Comparison of ENCODE assay signal across 9 mouse cellular contexts in genomic region chr12:16222836-16223450, GRCm38 (mm10).
A peak's percentile ranks its signal among the peaks of the same experiment; 100 is the strongest.
DNase-seq lines count a peak whose midpoint lies in the region; ATAC-seq and TF ChIP-seq lines count a peak whose summit lies in the region.
"Had no signal": no experiment of that assay in that cellular context is flagged by ENCODE, and none has a peak within 500 bp of the region (broad histone marks: within the 10 kb centered on the region; RNA-seq: fewer than 3 reads in every experiment).

No protein-coding gene starts in this region.

- H3K9me3 ChIP-seq in forebrain, embryonic 13.5 days (replicated peaks) = no peaks in the 10 kb centered on the region
- no peaks in the 10 kb centered on the region for H3K9me3 ChIP-seq in forebrain, embryonic 12.5 days
- no peaks in the 10 kb centered on the region for H3K9me3 ChIP-seq in kidney, postnatal 0 days (replicated peaks; ENCODE audit: low read length)

- TF ChIP-seq CTCF in kidney, postnatal 0 days (IDR thresholded peaks at IDR 0.05; ENCODE audit: low read depth) = no peak

- no peak overlapping the region for H3K4me3 ChIP-seq in forebrain, embryonic 13.5 days
- no peak overlapping the region for H3K4me3 ChIP-seq in forebrain, embryonic 12.5 days (replicated peaks)
- no peak overlapping the region for H3K4me3 ChIP-seq in kidney, postnatal 0 days (replicated peaks; ENCODE audit: low read depth, low read length)

- no peak overlapping the region for H3K27ac ChIP-seq in forebrain, embryonic 13.5 days
- no peak overlapping the region for H3K27ac ChIP-seq in forebrain, embryonic 12.5 days
- no peak overlapping the region for H3K27ac ChIP-seq in kidney, postnatal 0 days

- H3K4me2 ChIP-seq in forebrain, embryonic 13.5 days = no peak overlapping the region
- H3K4me2 ChIP-seq in forebrain, embryonic 12.5 days = no peak overlapping the region
- H3K4me2 ChIP-seq in kidney, postnatal 0 days (ENCODE audit: low read length) = no peak overlapping the region

- no peaks in the 10 kb centered on the region for H3K36me3 ChIP-seq in forebrain, embryonic 13.5 days (ENCODE audit: poor library complexity, severe bottlenecking)
- H3K36me3 ChIP-seq in forebrain, embryonic 12.5 days (replicated peaks) = no peaks in the 10 kb centered on the region
- no peaks in the 10 kb centered on the region for H3K36me3 ChIP-seq in kidney, postnatal 0 days (ENCODE audit: insufficient read depth, low read length)

- H3K4me1 ChIP-seq in forebrain, embryonic 13.5 days = peaks cover 11% of the 10 kb centered on the region
- peaks cover 3% of the 10 kb centered on the region; the same call in 1 of the 2 replicates for H3K4me1 ChIP-seq in forebrain, embryonic 12.5 days
- H3K4me1 ChIP-seq in kidney, postnatal 0 days (replicated peaks; ENCODE audit: insufficient read depth, low read length) = no peaks in the 10 kb centered on the region

- no peak overlapping the region for H3K9ac ChIP-seq in forebrain, embryonic 13.5 days
- no peak overlapping the region for H3K9ac ChIP-seq in forebrain, embryonic 12.5 days
- H3K9ac ChIP-seq in kidney, postnatal 0 days (ENCODE audit: low read depth, low read length) = no peak overlapping the region

- no peaks in the 10 kb centered on the region for H3K27me3 ChIP-seq in forebrain, embryonic 13.5 days
- H3K27me3 ChIP-seq in forebrain, embryonic 12.5 days = no peaks in the 10 kb centered on the region
- no peaks in the 10 kb centered on the region for H3K27me3 ChIP-seq in kidney, postnatal 0 days (ENCODE audit: insufficient read depth, low read length)

- WGBS in forebrain, embryonic 13.5 days = 31% methylated on average over 9 of the region's 9 CpGs
- 51% methylated on average over 9 of the region's 9 CpGs for WGBS in forebrain, embryonic 12.5 days
- 75% methylated on average over 9 of the region's 9 CpGs for WGBS in kidney, postnatal 0 days

- ATAC-seq in forebrain, embryonic 13.5 days = peak; percentile 87
- no peak for ATAC-seq in forebrain, embryonic 12.5 days (ENCODE audit: low FRiP score)
- ATAC-seq in kidney, postnatal 0 days (replicated peaks; ENCODE audit: low FRiP score, low read depth) = no peak
- no peak for ATAC-seq in monocyte, adult 5-6 weeks (replicated peaks; ENCODE audit: insufficient number of reproducible peaks, low FRiP score, low TSS enrichment, poor library complexity, severe bottlenecking)

- peak; percentile 35 for DNase-seq in kidney, postnatal 0 days (ENCODE audit: low spot score)
- no peak for DNase-seq in kidney, postnatal 25 days
- DNase-seq in brain, adult 2 months (ENCODE audit: low read depth, low spot score) = peak; percentile 70
- peak; percentile 48 to 65 for DNase-seq in heart, adult 9 months (ENCODE audit: low spot score in 2 of 2)
- DNase-seq in thymus, postnatal 10 days (ENCODE audit: low spot score in 2 of 2) = no peak
- DNase-seq: liver had no signal

Comparison
In these comparisons a context has a peak if more than half of its experiments do, and no peak if none do; other contexts are left out.
1. DNase-seq: peak in kidney, postnatal 0 days (single experiment), brain, adult 2 months (single experiment) and heart, adult 9 months (2 of 2); none in kidney, postnatal 25 days (0 of 2) and thymus, postnatal 10 days (0 of 2).